Mouse (Mus musculus): ENCODE results near the gene Mrgbp. TPM values are rescaled to one million over a fixed set of nuclear protein-coding genes. Genes with fewer than 3 reads are reported as not detected.

The Mrgbp gene
- polyA plus RNA-seq, 1 experiment from 2014 or later = 39.8 TPM

GRCm38 (mm10) chr2:180562146-180562545, 19.0 kb upstream of the Mrgbp start:
- 48% methylated on average over 5 of the region's 5 CpGs for WGBS
- H3K4me2 ChIP-seq = no peak overlapping the region
- peaks cover 3% of the 10 kb centered on the region; the same call in 1 of the 2 replicates for H3K27me3 ChIP-seq
- no peaks in the 10 kb centered on the region for H3K9me3 ChIP-seq
- no peak for ATAC-seq (ENCODE audit: insufficient number of reproducible peaks, insufficient read depth, low FRiP score, low TSS enrichment, low read depth)
- no peak overlapping the region for H3K4me3 ChIP-seq (replicated peaks)
- no peak overlapping the region for H3K9ac ChIP-seq (replicated peaks)
- H3K27ac ChIP-seq = no peak overlapping the region
- H3K36me3 ChIP-seq = no peaks in the 10 kb centered on the region
- no peaks in the 10 kb centered on the region for H3K4me1 ChIP-seq (replicated peaks)

DNA sequence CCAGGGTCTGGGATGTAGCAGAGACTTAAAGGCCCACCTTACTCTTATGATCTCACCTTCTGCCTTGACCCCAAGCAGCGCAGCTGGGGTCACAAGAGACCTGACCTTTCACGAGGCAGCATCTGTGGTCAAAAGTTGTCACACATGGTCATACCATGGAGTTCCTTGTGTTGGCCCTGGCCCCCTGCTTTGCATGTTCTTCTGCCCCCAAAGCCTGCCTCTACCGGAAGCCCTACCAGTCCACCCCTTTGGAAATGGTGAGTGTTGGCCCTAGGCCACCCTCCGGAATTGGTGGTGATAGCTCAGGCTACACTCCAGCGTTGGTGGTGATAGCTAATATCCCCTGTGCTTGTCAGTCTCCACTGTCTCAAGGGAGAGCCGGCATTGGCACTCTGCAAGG, 17.8 kb upstream of the Mrgbp start:
- H3K9me3 ChIP-seq = no peaks in the 10 kb centered on the region
- H3K36me3 ChIP-seq = no peaks in the 10 kb centered on the region
- ATAC-seq (ENCODE audit: insufficient number of reproducible peaks, insufficient read depth, low FRiP score, low TSS enrichment, low read depth) = no peak
- H3K4me1 ChIP-seq (replicated peaks) = no peaks in the 10 kb centered on the region
- H3K9ac ChIP-seq (replicated peaks) = no peak overlapping the region
- 52% methylated on average over 6 of the region's 6 CpGs for WGBS
- no peak overlapping the region for H3K4me2 ChIP-seq
- peaks cover 3% of the 10 kb centered on the region; the same call in 1 of the 2 replicates for H3K27me3 ChIP-seq
- H3K4me3 ChIP-seq (replicated peaks) = no peak overlapping the region
- no peak overlapping the region for H3K27ac ChIP-seq

GRCm38 (mm10) chr2:180563841-180564240, 17.3 kb upstream of the Mrgbp start:
- no peaks in the 10 kb centered on the region for H3K9me3 ChIP-seq
- H3K4me1 ChIP-seq (replicated peaks) = peaks cover 3% of the 10 kb centered on the region
- H3K27ac ChIP-seq = no peak overlapping the region
- WGBS = 27% methylated on average over 5 of the region's 5 CpGs
- H3K4me2 ChIP-seq = no peak overlapping the region
- H3K36me3 ChIP-seq = no peaks in the 10 kb centered on the region
- H3K4me3 ChIP-seq (replicated peaks) = no peak overlapping the region
- no peak overlapping the region for H3K9ac ChIP-seq (replicated peaks)
- peaks cover 3% of the 10 kb centered on the region; the same call in 1 of the 2 replicates for H3K27me3 ChIP-seq
- ATAC-seq (ENCODE audit: insufficient number of reproducible peaks, insufficient read depth, low FRiP score, low TSS enrichment, low read depth) = no peak

GRCm38 (mm10) chr2:180566240-180566913, 14.7 kb upstream of the Mrgbp start:
- no peak for ATAC-seq (ENCODE audit: insufficient number of reproducible peaks, insufficient read depth, low FRiP score, low TSS enrichment, low read depth)
- no peaks in the 10 kb centered on the region for H3K9me3 ChIP-seq
- H3K27me3 ChIP-seq = peaks cover 8% of the 10 kb centered on the region; the same call in 1 of the 2 replicates
- no peaks in the 10 kb centered on the region for H3K36me3 ChIP-seq
- 39% methylated on average over 13 of the region's 13 CpGs for WGBS
- H3K4me2 ChIP-seq = no peak overlapping the region
- no peak overlapping the region for H3K4me3 ChIP-seq (replicated peaks)
- H3K4me1 ChIP-seq (replicated peaks) = peaks cover 13% of the 10 kb centered on the region
- no peak overlapping the region for H3K9ac ChIP-seq (replicated peaks)
- H3K27ac ChIP-seq = no peak overlapping the region

GRCm38 (mm10) chr2:180569028-180569643, 12.0 kb upstream of the Mrgbp start:
- Histone ChIP-seq H3K9ac (replicated peaks) (no peak overlapping the region), H3K27me3 (peaks cover 6% of the 10 kb centered on the region; the same call in 1 of the 2 replicates), H3K4me3 (replicated peaks) (no peak overlapping the region), H3K9me3 (no peaks in the 10 kb centered on the region), H3K4me1 (replicated peaks) (peaks cover 13% of the 10 kb centered on the region), H3K4me2 (no peak overlapping the region), H3K36me3 (no peaks in the 10 kb centered on the region), H3K27ac (peak overlapping the region; percentile 37; the same call in 1 of the 2 replicates)
- no peak; the same call in 1 of the 2 replicates for ATAC-seq (ENCODE audit: insufficient number of reproducible peaks, insufficient read depth, low FRiP score, low TSS enrichment, low read depth)
- WGBS = 30% methylated on average over 3 of the region's 3 CpGs

GRCm38 (mm10) chr2:180576482-180576881, 4.6 kb upstream of the Mrgbp start:
- no peak overlapping the region for H3K27ac ChIP-seq
- peaks cover 9% of the 10 kb centered on the region; the same call in 1 of the 2 replicates for H3K4me1 ChIP-seq (replicated peaks)
- no peak overlapping the region for H3K4me2 ChIP-seq
- H3K9ac ChIP-seq (replicated peaks) = no peak overlapping the region
- H3K36me3 ChIP-seq = no peaks in the 10 kb centered on the region
- no peak for ATAC-seq (ENCODE audit: insufficient number of reproducible peaks, insufficient read depth, low FRiP score, low TSS enrichment, low read depth)
- H3K27me3 ChIP-seq = no peaks in the 10 kb centered on the region; the same call in 1 of the 2 replicates
- WGBS = 69% methylated on average over 4 of the region's 4 CpGs
- no peaks in the 10 kb centered on the region for H3K9me3 ChIP-seq
- no peak overlapping the region for H3K4me3 ChIP-seq (replicated peaks)

- no peak for ATAC-seq (ENCODE audit: insufficient number of reproducible peaks, insufficient read depth, low FRiP score, low TSS enrichment, low read depth)
- WGBS = 6% methylated on average over 3 of the region's 3 CpGs
Measured at GRCm38 (mm10) chr2:180578686-180579085, 2.4 kb upstream of the Mrgbp start.

GRCm38 (mm10) chr2:180582481-180583153, 1.5 kb downstream of the Mrgbp start:
- peak overlapping the region; percentile 92 for H3K9ac ChIP-seq (replicated peaks)
- ATAC-seq (ENCODE audit: insufficient number of reproducible peaks, insufficient read depth, low FRiP score, low TSS enrichment, low read depth) = peak; percentile 80
- H3K27me3 ChIP-seq = no peaks in the 10 kb centered on the region
- H3K4me1 ChIP-seq (replicated peaks) = peaks cover 13% of the 10 kb centered on the region
- peak overlapping the region; percentile 86 for H3K4me3 ChIP-seq (replicated peaks)
- WGBS = under 1% methylated on average over 57 of the region's 57 CpGs
- H3K27ac ChIP-seq = peak overlapping the region; percentile 76
- H3K4me2 ChIP-seq = peak overlapping the region; percentile 92
- H3K9me3 ChIP-seq = no peaks in the 10 kb centered on the region
- peaks cover 27% of the 10 kb centered on the region for H3K36me3 ChIP-seq

More at GRCm38 (mm10) chr2:180578686-180579085, 2.4 kb upstream of the Mrgbp start:
- Histone ChIP-seq H3K27me3 (no peaks in the 10 kb centered on the region; the same call in 1 of the 2 replicates), H3K4me3 (replicated peaks) (no peak overlapping the region), H3K9me3 (no peaks in the 10 kb centered on the region), H3K9ac (replicated peaks) (no peak overlapping the region), H3K27ac (no peak overlapping the region), H3K36me3 (no peaks in the 10 kb centered on the region), H3K4me1 (replicated peaks) (peaks cover 17% of the 10 kb centered on the region), H3K4me2 (no peak overlapping the region)

DNA sequence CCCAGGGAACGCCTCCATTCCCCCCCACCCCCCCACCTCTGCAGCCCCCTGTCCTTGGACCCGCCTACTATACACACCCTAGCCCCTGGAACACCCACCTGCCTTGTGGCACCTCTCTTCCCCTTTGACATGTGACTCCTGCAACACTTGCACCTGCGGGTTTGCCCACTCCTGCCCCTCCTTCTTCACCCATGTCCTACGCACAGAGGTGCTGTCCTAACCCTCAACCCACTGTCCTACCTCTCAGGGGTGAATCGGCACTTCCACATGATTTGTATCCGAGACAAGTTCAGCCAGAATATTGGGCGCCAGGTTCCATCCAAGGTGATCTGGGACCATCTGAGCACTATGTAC, 2.0 kb downstream of the Mrgbp start:
- Histone ChIP-seq H3K27ac (peak overlapping the region; percentile 76; the same call in 1 of the 2 replicates), H3K9me3 (no peaks in the 10 kb centered on the region), H3K9ac (replicated peaks) (peak overlapping the region; percentile 92), H3K4me3 (replicated peaks) (peak overlapping the region; percentile 86), H3K4me2 (peak overlapping the region; percentile 92), H3K36me3 (peaks cover 27% of the 10 kb centered on the region), H3K27me3 (no peaks in the 10 kb centered on the region), H3K4me1 (replicated peaks) (peaks cover 13% of the 10 kb centered on the region)
- 28% methylated on average over 7 of the region's 7 CpGs for WGBS
- no peak; the same call in 1 of the 2 replicates for ATAC-seq (ENCODE audit: insufficient number of reproducible peaks, insufficient read depth, low FRiP score, low TSS enrichment, low read depth)

- H3K9me3 ChIP-seq = no peaks in the 10 kb centered on the region
- H3K4me2 ChIP-seq = peak overlapping the region; percentile 81
- peak overlapping the region; percentile 90 for H3K4me3 ChIP-seq (replicated peaks)
- WGBS = 48% methylated on average over 6 of the region's 6 CpGs
- H3K27ac ChIP-seq = peak overlapping the region; percentile 86
- peaks cover 57% of the 10 kb centered on the region for H3K36me3 ChIP-seq
- H3K9ac ChIP-seq (replicated peaks) = peak overlapping the region; percentile 86
- H3K4me1 ChIP-seq (replicated peaks) = peaks cover 16% of the 10 kb centered on the region
- ATAC-seq (ENCODE audit: insufficient number of reproducible peaks, insufficient read depth, low FRiP score, low TSS enrichment, low read depth) = peak; percentile 3; the same call in 1 of the 2 replicates
- no peaks in the 10 kb centered on the region for H3K27me3 ChIP-seq
Measured at GRCm38 (mm10) chr2:180588736-180589122, 7.6 kb downstream of the Mrgbp start.

All from limb, embryonic 12.5 days (tissue).